Mouse (Mus musculus) brain, embryonic 14.5 days (tissue): Measurements from ENCODE around the gene D630039A03Rik.

Experiments
- CTCF ChIP-seq: fragments of 200-500 bp; IDR thresholded peaks from 2 replicates; pipeline ENCODE4 v1.5.1; 2012; ENCODE audit warnings: inconsistent platforms, mild to moderate bottlenecking, moderate library complexity, borderline replicate concordance; ENCODE audit not compliant: insufficient read depth, insufficient read length; ENCODE audit errors: extremely low read depth
- POLR2A ChIP-seq: fragments of 200-500 bp; IDR thresholded peaks from 2 replicates; pipeline ENCODE4 v1.6.1; 2012; ENCODE audit warnings: mild to moderate bottlenecking, inconsistent platforms, borderline replicate concordance; ENCODE audit not compliant: poor library complexity, insufficient read depth, insufficient read length, severe bottlenecking; ENCODE audit errors: extremely low read depth

DNA sequence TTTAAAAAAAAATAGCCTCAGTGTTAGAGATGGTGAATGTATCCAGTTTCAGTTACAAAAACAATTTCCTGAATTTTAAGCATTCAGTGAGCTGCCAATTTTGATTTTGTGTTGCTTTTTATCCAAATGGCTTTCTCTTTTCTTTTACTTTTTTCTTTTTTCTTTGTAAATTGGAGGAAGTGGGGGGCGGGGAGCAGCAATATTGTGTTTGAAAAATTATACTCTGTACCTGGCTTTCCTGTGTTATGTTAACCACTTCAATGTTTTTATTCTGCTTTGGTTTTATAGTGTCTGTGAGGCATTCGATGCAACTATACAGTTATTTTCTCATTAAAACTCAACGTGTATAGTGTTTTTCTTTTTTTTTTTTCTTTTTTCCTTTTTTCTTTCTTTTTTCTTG lies 19.5 kb downstream of the D630039A03Rik start:
- TF ChIP-seq CTCF (no peak), POLR2A (no peak)
